Mouse (Mus musculus): ENCODE measurements around the gene Atp11b. TPM values are rescaled to one million over a fixed set of nuclear protein-coding genes. Genes with fewer than 3 reads are reported as not detected.

Atp11b gene
- polyA plus RNA-seq (2012; rRNA removed; ENCODE audit: low replicate concordance): 10.3 and 18.0 TPM in 2 replicates

GRCm38 (mm10) chr3:35753825-35754767, at the start of gene Atp11b:
Atp11b (plus strand) TSS chr3:35754106.

Other genes with a start within 250 kb of the Atp11b start
- gene Dcun1d1, start 183.3 kb downstream of the Atp11b start, polyA plus RNA-seq (2012; rRNA removed; ENCODE audit: low replicate concordance): 1.6 and 6.9 TPM in 2 replicates
- 36.3 and 49.8 TPM in 2 replicates for gene Mccc1, start 246.6 kb downstream of the Atp11b start, polyA plus RNA-seq (2012; rRNA removed; ENCODE audit: low replicate concordance)